Mouse (Mus musculus) mature B cell (primary cell): ENCODE measurements around the gene Rpp21.
"Not testable (repeated sequence)": the region's sequence is repeated elsewhere in the genome, so short reads cannot be mapped to it uniquely, and the experiment has no call there.

Source experiments
- in situ Hi-C: fragments of 300-500 bp; cut with MboI; formaldehyde crosslinking; loops from 2 replicates; pipeline ENCODE4 v1.14.3; 2019

Rpp21 gene

DNA sequence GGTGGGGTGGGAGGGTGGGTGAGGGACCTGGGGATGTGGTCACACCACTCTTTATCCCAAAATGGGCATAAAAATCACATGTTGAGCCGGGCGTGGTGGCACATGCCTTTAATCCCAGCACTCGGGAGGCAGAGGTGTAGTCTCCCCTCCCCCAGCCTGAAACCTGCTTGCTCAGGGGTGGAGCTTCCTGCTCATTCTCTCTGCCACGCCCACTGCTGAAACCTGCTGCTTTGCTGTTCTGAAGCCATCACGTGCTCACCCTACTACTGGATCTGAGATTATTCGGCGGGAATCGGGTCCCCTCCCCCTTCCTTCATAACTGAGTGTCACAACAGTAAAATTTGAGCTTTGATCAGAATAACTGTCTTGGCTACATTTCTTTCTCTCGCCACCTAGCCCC, 22.6 kb downstream of the Rpp21 start:
- in situ Hi-C loops, result not testable (repeated sequence)

DNA sequence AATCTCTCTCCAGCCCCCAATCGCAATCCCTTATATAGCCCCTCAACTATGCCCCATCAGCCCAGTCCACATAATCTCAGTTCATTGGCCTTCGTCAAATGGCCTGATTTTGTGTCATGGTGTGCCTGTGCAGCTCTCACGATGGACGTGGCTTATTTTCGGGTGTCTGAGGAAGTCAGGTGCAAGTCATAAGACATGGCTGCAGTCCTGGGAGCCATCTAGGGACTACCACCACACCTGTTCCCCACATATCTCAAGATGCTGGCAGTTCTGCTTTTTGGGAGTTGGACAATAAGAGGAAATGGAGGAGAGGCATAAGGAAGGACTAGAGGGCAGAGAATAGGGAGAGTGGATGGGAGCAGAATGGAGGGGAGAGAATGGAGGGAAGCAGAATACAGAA, 24.3 kb downstream of the Rpp21 start:
- in situ Hi-C loops, result no loop called here

DNA sequence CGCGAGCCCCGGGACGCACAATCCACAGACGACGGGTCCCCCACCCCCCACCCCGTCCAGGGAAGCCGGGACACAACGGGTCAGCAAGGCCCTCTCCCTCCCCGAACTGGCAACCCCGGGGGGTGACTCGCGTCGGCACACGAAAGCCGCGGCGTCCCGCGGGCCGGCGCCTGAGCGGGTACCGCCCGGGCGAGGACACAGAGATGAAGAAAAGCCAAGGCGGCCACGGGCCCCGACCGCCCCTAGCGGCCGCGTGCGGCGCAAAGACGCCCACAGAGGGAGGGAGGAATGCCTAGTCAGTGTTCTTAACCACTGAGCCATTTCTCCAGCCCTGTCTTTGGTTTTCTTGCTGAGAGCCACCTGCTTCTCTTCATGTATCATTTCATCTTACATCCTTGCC, 26.6 kb downstream of the Rpp21 start:
- in situ Hi-C loops, result no loop called here

DNA sequence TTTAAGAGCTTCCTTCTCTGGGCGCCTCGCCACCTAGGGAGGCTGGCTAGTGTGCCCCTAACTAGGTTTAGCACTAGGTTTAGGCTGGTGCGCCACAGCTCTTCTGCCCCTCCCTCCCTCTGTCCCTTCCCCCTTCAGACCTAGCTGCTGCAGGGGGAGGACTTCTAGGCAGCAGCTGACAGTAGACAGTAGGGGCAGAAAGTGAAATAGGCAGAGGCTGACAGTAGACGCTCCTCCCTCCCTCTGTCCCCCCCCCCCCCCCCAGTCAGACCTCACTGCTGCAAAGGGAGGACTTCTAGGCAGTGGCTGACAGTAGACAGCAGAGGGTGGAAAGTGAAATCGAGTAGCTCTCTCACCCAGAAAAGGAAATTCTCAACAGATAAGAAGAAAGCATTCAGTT, 28.8 kb downstream of the Rpp21 start:
- in situ Hi-C loops, result no loop called here

GRCm38 (mm10) chr17:36226921-36227320, 30.9 kb downstream of the Rpp21 start:
- in situ Hi-C loops, result no loop called here

- in situ Hi-C loops, result no loop called here
These were observed 32.5 kb downstream of the Rpp21 start for GRCm38 (mm10) chr17:36225231-36225824.

DNA sequence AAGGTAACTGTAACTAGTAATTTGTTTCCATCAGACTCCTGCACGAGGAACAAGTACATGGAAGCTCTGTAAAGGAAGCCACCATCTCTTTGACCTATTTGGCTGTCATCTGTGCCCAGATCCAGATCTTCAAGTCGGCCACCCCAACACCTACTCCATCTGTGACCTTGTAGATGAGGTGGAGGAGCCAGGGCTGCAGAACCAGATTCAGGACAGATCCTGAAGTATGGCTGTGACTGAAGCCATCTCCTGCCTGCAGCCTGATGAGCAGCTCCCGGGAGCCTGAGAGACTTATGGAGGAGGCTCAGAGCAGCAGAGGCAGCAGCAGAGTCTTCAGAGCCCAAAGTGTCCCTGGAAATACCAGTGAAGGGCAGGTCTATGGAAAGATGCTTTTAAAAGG, 33.4 kb downstream of the Rpp21 start:
- in situ Hi-C loops, result no loop called here

DNA sequence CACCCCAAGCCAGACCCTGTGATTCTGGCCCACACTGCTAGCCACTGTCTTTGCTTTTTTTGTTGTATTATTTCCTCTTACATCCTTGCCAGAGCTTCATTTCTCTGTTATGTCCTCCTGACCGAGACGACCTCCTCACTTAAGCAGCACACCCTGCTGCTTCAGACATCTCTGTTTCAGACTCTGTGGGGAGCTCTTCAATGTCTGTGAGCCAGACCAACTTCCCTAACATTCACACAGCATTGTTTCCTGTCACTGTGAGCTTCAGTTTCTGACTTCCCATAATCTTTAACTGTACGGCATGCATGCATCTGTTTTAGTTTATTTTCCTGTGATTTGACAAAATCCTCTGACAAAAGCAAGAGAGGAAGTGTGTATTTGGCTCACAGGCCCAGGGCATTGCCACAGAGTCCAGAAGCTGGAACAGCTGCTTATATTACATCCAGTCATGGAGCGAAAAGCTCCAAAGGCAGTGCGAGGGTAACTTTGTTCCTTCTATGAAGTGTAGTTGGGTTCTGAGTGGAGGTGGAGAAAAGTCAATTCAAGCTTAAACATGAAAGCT, 39.2 kb downstream of the Rpp21 start:
- in situ Hi-C loops, result no loop called here

DNA sequence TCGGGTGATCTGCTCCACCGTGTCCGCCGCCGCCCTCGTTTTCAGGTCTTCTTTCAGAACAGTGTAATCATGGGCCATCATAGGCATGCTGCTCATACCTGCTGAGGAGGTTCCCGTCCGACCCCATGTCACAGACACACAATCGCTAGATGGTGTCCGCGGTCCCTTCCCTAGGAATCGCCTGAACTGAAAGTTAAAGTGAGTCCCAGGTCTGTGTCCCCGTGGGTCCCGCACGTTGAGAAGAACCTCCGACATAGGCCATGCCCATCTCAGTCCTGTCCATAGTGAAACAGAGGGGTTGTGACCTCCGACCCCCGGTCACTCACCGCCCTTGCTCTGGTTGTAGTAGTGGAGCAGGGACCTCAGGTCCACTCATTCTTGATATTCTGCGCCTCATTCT, 42.3 kb downstream of the Rpp21 start:
- in situ Hi-C loops, result no loop called here

GRCm38 (mm10) chr17:36206846-36207245, 51.0 kb downstream of the Rpp21 start:
- in situ Hi-C loops, result no loop called here

GRCm38 (mm10) chr17:36205862-36206261, 52.0 kb downstream of the Rpp21 start:
- in situ Hi-C loops, result no loop called here
